Mouse (Mus musculus) erythroid progenitor cell, adult 5-6 weeks (primary cell): ENCODE data around the gene Ppp2r2d. TPM values are rescaled to one million over a fixed set of nuclear protein-coding genes. Genes with fewer than 3 reads are reported as not detected.

Source experiments
- ATAC-seq: replicated peaks from 2 replicates; pipeline ENCODE4 v1.8.0; 2016; ENCODE audit warnings: moderate number of reproducible peaks, mild to moderate bottlenecking, moderate TSS enrichment, inconsistent platforms; ENCODE audit not compliant: poor library complexity, low FRiP score, severe bottlenecking
- total RNA-seq, 2 experiments: library from RNA; stranded (forward) in 1 of 2; stranded (reverse) in 1 of 2; fragments of 150-400 nt in 1 of 2; fragments of 186-747, 209-891 nt in 1 of 2; gene quantifications; 2 replicates each; pipeline versions ENCODE4 v1.2.3 to v1.2.4; 2015 to 2017; ENCODE audit warnings: low replicate concordance in 2 of 2

Ppp2r2d gene
- 26.3 and 28.1 TPM in 2 replicates for total RNA-seq (2015; ENCODE audit: low replicate concordance)
- 24.7 and 39.5 TPM in 2 replicates for total RNA-seq (2017; ENCODE audit: low replicate concordance)

DNA sequence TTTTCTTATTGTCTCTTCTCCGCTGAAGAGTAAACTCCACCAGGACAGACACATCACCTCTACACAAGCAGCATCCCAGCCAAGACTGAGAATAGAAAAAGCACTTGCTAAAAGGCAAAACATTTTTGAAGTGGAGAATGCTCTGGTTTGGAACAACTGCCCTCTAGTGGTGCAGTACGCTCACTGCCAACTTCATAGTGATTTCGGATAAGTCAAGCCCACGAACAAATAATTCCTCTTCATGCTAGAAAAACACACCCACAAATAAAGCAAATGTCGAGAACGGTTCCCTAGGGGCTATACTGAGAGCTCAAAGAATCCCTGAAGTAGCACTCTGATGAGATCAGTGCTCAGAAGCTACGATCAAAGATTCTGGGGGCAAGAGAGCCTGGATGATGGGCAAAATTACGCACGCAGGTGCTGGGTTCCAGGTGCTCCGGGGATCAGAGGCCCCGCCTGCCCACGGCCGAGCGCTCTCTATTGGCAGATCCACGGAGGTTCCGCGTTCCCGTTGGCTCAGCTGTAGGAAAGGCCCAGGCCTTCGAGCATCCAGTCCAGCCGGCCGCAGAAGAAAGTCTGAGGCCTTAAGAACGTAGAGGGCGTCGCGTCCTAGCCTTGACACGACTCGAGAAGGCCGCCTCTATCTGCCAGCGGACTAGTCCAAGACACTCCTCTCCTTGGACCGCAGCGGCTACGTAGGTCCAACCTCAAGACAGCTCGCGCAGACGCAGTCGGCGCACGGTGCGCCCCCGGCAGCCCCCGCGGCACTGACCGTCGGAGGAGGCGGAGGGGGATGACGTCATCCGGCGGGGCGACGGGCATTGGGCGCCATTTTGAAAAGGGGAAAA lies at the start of gene Ppp2r2d, which contains the start of gene Mapk1ip1:
Gene Ppp2r2d (plus strand): TSS at position 536 of the 848 bp plus-strand sequence.
Gene Mapk1ip1 (minus strand): TSS at position 730 of the 848 bp plus-strand sequence.
- ATAC-seq = peak; percentile 86

- no peak for ATAC-seq
Observed at GRCm38 (mm10) chr7:138803386-138803785, 42.5 kb upstream of the Ppp2r2d start.

- no peak for ATAC-seq
Observed at GRCm38 (mm10) chr7:138807146-138807545, 38.7 kb upstream of the Ppp2r2d start.

DNA sequence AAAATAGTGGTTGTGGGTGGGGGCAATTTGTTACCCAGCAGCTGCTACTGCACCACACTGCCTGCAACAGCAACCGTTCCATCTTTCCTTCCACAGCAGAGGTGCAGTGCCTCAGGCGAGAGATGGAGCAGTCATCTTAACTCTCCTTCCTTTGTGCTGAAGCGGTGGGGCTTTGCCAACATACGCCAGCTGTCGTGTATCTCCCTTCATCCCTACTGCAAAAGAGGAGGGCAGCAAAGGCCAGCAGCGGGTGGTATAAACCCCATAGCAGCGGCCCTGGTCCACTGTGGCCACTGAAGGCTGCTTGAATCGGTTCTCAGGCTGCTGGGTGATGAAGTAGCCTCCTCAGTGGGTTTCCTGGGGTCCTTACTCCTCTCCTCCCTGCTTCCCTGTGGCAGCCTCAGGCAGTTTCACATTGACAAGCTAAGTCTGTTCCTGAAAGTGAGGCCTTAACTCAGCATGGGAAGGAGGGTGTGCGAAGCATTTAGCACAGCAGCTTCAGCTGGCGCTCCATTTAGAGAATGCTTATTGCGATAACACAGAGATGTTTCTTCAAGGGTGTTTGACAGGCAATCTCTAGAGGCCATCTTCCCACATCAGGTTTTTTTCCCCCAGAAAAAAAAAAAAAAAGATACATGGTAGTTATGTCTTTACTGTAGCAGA lies 32.5 kb upstream of the Ppp2r2d start:
- ATAC-seq = no peak

- no peak for ATAC-seq
Observed at GRCm38 (mm10) chr7:138818314-138818713, 27.6 kb upstream of the Ppp2r2d start.

DNA sequence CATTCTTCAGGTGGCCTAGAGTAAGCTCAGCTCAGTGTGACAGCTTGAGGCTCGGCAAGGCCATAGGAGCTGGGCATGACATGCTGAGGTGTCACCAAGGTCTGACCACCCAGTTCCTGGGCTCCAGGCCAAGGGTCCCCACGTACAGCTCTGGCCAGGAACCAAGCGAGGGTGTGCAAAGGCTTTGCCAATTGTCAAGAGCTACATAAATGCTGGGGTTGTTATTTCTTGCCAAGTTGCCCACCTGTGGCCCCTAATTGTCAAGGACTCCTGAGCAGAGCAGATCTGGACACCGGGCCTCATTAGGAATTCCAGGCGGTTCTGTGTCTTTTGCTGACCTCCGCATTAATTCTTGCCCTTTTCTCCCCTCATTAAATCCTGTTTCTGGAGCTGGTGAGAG lies 21.5 kb upstream of the Ppp2r2d start:
- ATAC-seq = no peak

- no peak for ATAC-seq
Observed at GRCm38 (mm10) chr7:138824995-138825756, 20.7 kb upstream of the Ppp2r2d start.

DNA sequence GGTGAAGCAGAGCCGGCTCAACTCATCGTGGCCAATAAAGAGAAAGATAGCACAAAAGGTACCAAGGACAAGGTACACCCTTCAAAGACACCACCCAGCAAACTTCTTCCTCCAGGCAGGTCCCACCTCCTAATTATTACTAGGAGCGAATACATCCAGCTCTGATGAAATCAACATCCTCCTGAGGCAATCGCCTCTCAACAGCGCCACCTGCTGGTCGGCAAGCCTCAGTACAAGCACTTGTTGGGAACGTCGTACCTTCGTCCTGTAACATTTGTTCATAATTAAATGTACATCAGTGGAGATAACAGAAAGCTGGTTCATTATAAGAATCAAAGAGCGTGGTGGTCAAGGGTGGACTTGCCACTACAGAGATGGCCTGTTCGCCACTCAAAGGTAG lies 18.1 kb upstream of the Ppp2r2d start:
- peak; percentile 59; the same call in 1 of the 2 replicates for ATAC-seq

DNA sequence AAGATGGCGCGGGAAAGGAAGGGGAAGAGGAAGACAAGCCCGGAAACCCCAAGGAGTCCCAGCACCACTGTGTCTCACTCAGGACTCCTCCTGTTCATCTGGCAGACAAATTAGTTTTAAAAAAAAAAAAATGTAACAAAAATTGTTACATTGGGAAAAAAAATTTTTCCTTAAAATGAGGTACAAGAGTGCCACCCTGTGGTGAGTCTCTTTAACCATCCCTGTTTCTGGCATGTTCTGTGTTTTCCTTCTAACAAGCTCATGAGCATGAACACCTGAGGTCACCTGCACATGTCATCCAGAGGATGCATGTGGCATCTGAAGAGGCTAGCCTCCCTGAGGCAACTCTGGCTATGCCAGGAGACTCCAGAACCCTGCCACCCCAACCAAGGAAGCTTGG lies 10.9 kb upstream of the Ppp2r2d start:
- no peak for ATAC-seq

GRCm38 (mm10) chr7:138840594-138841021 lies 5.3 kb upstream of the Ppp2r2d start:
- no peak for ATAC-seq

DNA sequence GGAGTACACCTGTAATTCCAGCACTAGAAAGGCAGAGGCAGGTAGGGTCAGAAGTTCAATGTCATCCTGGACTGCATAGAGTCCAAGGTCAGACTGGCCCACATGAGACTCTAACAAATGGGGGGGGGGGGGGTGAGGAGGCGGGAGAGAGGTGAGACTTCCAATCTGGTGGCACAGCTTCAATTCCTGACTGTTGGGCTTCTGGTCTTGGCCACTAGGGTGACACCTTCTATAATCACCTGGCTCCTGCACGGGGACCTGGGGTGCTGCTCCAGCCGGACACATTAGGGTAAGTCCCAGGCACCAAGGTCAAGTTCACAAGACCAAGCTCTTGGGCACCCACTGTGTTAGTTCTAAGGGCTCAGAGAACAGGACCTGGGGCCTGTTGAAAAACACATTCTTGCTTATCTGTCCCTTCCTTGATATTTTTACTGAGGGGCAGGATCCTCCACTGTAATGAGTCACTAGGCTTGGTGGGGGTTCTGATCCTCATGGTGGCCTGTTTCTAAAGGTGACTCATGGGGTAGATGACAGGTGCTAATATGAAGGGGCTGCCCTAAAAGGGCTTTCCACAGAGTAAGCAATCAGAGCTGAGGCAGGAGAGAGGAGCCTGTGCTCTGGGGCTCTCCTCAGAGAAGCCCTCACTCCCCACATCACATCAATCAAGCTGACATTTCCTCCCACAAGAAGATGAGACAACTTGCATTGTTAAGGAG lies 4.3 kb upstream of the Ppp2r2d start:
- ATAC-seq = no peak

DNA sequence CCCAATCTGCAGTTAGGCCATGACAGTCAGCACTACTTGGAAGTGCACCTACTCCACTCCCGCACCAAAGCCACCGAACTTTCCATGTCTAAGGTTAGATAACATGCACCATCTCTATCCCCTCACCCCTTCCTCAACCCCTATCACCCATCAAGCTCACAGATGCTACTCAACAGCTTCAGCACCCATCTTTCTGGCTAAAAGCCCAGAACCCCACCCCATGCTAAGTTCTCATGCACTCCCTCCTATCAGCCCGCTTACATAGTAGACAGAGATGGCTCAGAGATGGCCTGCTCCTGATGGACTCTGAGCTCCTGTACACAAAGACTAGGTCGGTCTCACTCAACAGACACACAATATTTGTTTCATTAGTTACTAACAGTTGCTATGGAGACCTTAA lies 2.5 kb upstream of the Ppp2r2d start:
- ATAC-seq = no peak

DNA sequence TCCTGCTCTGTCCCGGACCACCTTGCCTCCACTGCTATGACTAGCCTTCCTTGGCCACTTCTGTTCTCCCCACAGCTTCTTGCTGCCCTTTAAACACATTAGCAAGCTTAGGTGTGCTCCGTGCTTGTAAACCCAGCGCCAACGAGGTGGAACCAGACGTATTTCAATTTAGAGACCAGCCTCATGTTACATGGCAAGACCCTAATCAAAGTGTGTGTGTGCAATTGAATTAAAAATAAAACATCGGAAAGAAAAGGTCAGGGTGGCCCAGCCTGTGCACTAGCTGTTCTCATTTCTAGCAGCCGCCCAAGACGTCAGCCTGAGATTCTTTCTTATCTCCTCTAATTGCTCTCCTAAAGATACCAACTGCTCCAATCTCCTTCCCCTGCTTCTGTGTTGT lies 768 bp upstream of the Ppp2r2d start:
- ATAC-seq = no peak

DNA sequence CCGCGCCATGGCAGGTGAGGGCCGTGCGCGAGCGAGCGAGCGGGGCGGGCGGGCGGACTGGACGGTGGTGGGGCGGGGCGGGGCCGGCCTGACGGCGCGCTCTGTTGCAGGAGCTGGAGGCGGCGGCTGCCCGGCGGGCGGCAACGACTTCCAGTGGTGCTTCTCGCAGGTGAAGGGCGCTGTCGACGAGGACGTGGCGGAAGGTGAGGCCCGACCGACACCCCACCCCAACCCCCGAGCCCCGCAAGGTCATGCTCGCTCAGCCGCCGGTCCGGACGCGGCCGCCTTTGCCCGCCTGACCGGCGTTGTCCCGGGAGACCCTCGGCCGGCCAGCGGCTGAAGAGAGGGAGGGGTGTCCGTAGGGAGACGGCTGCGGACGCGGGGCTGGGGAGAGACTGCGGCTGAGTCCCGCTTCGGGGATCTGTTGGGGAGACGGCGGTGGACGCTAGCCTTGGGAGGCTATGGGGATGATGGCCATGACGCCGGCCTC lies 668 bp downstream of the Ppp2r2d start:
- peak; percentile 63 for ATAC-seq

- no peak for ATAC-seq
Observed at GRCm38 (mm10) chr7:138847316-138848027, 1.6 kb downstream of the Ppp2r2d start.

GRCm38 (mm10) chr7:138848028-138848920 lies 2.4 kb downstream of the Ppp2r2d start:
- no peak for ATAC-seq

- ATAC-seq = no peak
Observed at GRCm38 (mm10) chr7:138850083-138850482, 4.2 kb downstream of the Ppp2r2d start.
